Mouse (Mus musculus): ENCODE results near the gene Rcc1. TPM values are rescaled to one million over a fixed set of nuclear protein-coding genes. Genes with fewer than 3 reads are reported as not detected.
"Not testable (repeated sequence)": the region's sequence is repeated elsewhere in the genome, so short reads cannot be mapped to it uniquely, and the experiment has no call there.

Gene Rcc1
- polyA plus RNA-seq, 1 experiment from 2014 or later, result 164 TPM

GRCm38 (mm10) chr4:132288840-132289239 is 64.6 kb downstream of the Rcc1 start:
- not testable (repeated sequence) for H3K4me1 ChIP-seq; H3K27me3 ChIP-seq (ENCODE audit: low read depth, poor library complexity, severe bottlenecking); H3K4me3 ChIP-seq; H3K27ac ChIP-seq (replicated peaks); H3K9me3 ChIP-seq (replicated peaks); DNase-seq (ENCODE audit: low spot score)
- 87% methylated on average over 4 of the region's 5 CpGs for WGBS
- peaks cover 85% of the 10 kb centered on the region for H3K36me3 ChIP-seq

Other genes with a start within 250 kb of the Rcc1 start
- 0.06 and 0.07 TPM in 2 replicates for gene Oprd1, start 209.1 kb downstream of the Rcc1 start, polyA plus RNA-seq (2016; fragmentation: Nextera tagmentation; extraction: Ambion mirVana)
- gene Ythdf2, start 141.3 kb downstream of the Rcc1 start, polyA plus RNA-seq (2016; fragmentation: Nextera tagmentation; extraction: Ambion mirVana), result 148 and 150 TPM in 2 replicates
- gene Gmeb1, start 92.0 kb downstream of the Rcc1 start, polyA plus RNA-seq (2016; fragmentation: Nextera tagmentation; extraction: Ambion mirVana), result 45.9 and 49.3 TPM in 2 replicates
- 70.1 and 73.0 TPM in 2 replicates for gene Taf12, start 79.2 kb downstream of the Rcc1 start, polyA plus RNA-seq (2016; fragmentation: Nextera tagmentation; extraction: Ambion mirVana)
- gene Rab42, start 50.2 kb downstream of the Rcc1 start, polyA plus RNA-seq (2016; fragmentation: Nextera tagmentation; extraction: Ambion mirVana), result 0.79 and 0.85 TPM in 2 replicates
- 83.5 and 87.8 TPM in 2 replicates for gene Trnau1ap, start 24.1 kb downstream of the Rcc1 start, polyA plus RNA-seq (2016; fragmentation: Nextera tagmentation; extraction: Ambion mirVana)
- 23.6 and 27.3 TPM in 2 replicates for gene Phactr4, start 68.9 kb upstream of the Rcc1 start, polyA plus RNA-seq (2016; fragmentation: Nextera tagmentation; extraction: Ambion mirVana)
- gene Med18, start 110.3 kb upstream of the Rcc1 start, polyA plus RNA-seq (2016; fragmentation: Nextera tagmentation; extraction: Ambion mirVana), result 32.6 and 35.3 TPM in 2 replicates
- gene Sesn2, start 156.9 kb upstream of the Rcc1 start, polyA plus RNA-seq (2016; fragmentation: Nextera tagmentation; extraction: Ambion mirVana), result 13.0 and 14.7 TPM in 2 replicates
- 965 and 979 TPM in 2 replicates for gene Atpif1, start 180.1 kb upstream of the Rcc1 start, polyA plus RNA-seq (2016; fragmentation: Nextera tagmentation; extraction: Ambion mirVana)
- gene Dnajc8, start 181.9 kb upstream of the Rcc1 start, polyA plus RNA-seq (2016; fragmentation: Nextera tagmentation; extraction: Ambion mirVana), result 203 and 216 TPM in 2 replicates
- 0.41 and 0.56 TPM in 2 replicates for gene Ptafr, start 210.5 kb upstream of the Rcc1 start, polyA plus RNA-seq (2016; fragmentation: Nextera tagmentation; extraction: Ambion mirVana)